Mouse (Mus musculus) neural tube, embryonic 11.5 days (tissue): ENCODE data around the gene Kcnh2. TPM values are rescaled to one million over a fixed set of nuclear protein-coding genes. Genes with fewer than 3 reads are reported as not detected.

Experiments
- ATAC-seq: fragments of 200-750 bp; cut with Nextera tagmentation; 2 replicates; pipeline ENCODE4 v1.8.0; 2017; ENCODE audit warnings: moderate number of reproducible peaks, mild to moderate bottlenecking, moderate TSS enrichment, moderate library complexity; ENCODE audit not compliant: insufficient read depth, low FRiP score, low TSS enrichment
- DNase-seq: peaks from one replicate; pipeline ENCODE4 v3.0.0-alpha.2; 2015; ENCODE audit warnings: low spot score
- H3K27ac ChIP-seq: fragments of 300-500 bp; sonication (generic); 2 replicates; pipeline ENCODE4 v1.5.1; 2014; ENCODE audit warnings: low read depth, mild to moderate bottlenecking, low read length
- H3K27me3 ChIP-seq: fragments of 300-500 bp; sonication (generic); 2 replicates; pipeline ENCODE4 v1.6.1; 2014; ENCODE audit warnings: mild to moderate bottlenecking, low read length, mixed read lengths; ENCODE audit not compliant: control insufficient read depth, insufficient read depth
- H3K36me3 ChIP-seq: fragments of 300-500 bp; sonication (generic); 2 replicates; pipeline ENCODE4 v1.6.1; 2014; ENCODE audit warnings: mild to moderate bottlenecking, low read length, moderate library complexity, mixed read lengths; ENCODE audit not compliant: control insufficient read depth, insufficient read depth
- H3K4me1 ChIP-seq: fragments of 300-500 bp; sonication (generic); 2 replicates; pipeline ENCODE4 v1.6.1; 2014; ENCODE audit warnings: low read length, mixed read lengths; ENCODE audit not compliant: control insufficient read depth, insufficient read depth
- H3K4me2 ChIP-seq: fragments of 300-500 bp; sonication (generic); 2 replicates; pipeline ENCODE4 v1.6.1; 2014; ENCODE audit warnings: low read depth, mild to moderate bottlenecking, moderate library complexity
- H3K4me3 ChIP-seq: fragments of 300-500 bp; sonication (generic); 2 replicates; pipeline ENCODE4 v1.5.1; 2014; ENCODE audit warnings: low read depth, low read length
- H3K9ac ChIP-seq: fragments of 300-500 bp; sonication (generic); 2 replicates; pipeline ENCODE4 v1.6.1; 2014; ENCODE audit warnings: mild to moderate bottlenecking, low read length
- H3K9me3 ChIP-seq: fragments of 300-500 bp; sonication (generic); 2 replicates; pipeline ENCODE4 v1.6.1; 2016; ENCODE audit warnings: low read length; ENCODE audit not compliant: control insufficient read depth
- WGBS: fragments of 180-500 bp; shearing (Covaris S2); extraction: QIAGEN DNeasy Blood & Tissue Kit; methylation state at CpG from one replicate; pipeline ENCODE4 v1.1.7; 2014; 5-methylcytosine and 5-hydroxymethylcytosine counted together
- polyA plus RNA-seq: library from polyadenylated mRNA; unstranded; fragments of >200 nt; fragmentation: Nextera tagmentation; extraction: Ambion mirVana; gene quantifications from 2 replicates; pipeline ENCODE4 v1.2.1, GENCODE M21; 2014

The Kcnh2 gene
- polyA plus RNA-seq, 1 experiment from 2014 or later = 16.5 TPM

- no peaks in the 10 kb centered on the region for H3K9me3 ChIP-seq
- no peak overlapping the region for H3K4me3 ChIP-seq
- H3K4me1 ChIP-seq = no peaks in the 10 kb centered on the region
- H3K27ac ChIP-seq = no peak overlapping the region
- H3K36me3 ChIP-seq = no peaks in the 10 kb centered on the region
- H3K9ac ChIP-seq = no peak overlapping the region
- H3K27me3 ChIP-seq = no peaks in the 10 kb centered on the region
- DNase-seq = no peak
- H3K4me2 ChIP-seq = no peak overlapping the region
- WGBS = 49% methylated on average over 2 of the region's 2 CpGs
- ATAC-seq = no peak
Measured at GRCm38 (mm10) chr5:24280523-24280922, 70.9 kb downstream of the Kcnh2 start.

DNA sequence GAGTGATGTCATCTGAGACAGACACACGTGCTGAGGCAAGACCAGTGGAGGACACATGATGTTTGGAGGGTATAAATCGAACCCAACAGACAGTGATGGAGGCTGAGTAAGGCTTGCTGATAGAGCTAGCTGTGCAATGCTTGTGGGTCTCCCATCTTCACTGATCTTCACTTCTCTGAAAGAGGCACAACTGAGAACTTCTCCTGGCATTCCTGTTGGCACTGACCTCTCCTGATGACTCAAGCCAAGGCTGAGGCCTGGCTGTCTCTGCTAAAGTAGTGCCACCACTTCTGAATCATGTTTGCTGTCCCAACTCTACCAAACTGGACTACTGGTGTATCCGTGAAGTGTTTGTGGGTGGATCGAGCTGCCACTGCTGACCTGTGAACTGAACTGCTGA is 71.9 kb downstream of the Kcnh2 start:
- Histone ChIP-seq H3K4me1 (no peaks in the 10 kb centered on the region), H3K27ac (no peak overlapping the region)

DNA sequence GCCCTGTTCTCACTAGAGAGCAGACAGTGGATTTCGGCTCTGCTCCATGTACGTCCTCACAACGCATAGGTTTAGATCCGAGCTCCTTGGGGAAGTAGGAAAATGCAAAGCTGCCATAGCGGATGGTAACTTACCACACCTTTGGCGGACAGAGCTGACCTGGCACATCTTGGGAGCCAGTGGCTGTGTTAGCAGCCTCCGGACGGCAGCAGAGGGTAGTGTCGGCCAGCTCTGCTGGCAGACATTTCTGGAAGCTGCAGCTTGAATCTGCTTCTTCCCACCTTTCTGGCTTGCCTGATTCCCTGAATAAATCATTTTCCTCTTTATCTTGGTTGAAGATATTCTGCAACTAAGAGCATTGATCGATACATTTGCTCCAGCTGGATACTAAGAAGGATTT is 73.2 kb downstream of the Kcnh2 start:
- no peak for ATAC-seq
- 91% methylated on average over 10 of the region's 10 CpGs for WGBS
- Histone ChIP-seq H3K9ac (no peak overlapping the region), H3K36me3 (no peaks in the 10 kb centered on the region), H3K4me3 (no peak overlapping the region), H3K9me3 (no peaks in the 10 kb centered on the region), H3K4me1 (no peaks in the 10 kb centered on the region), H3K4me2 (no peak overlapping the region), H3K27ac (no peak overlapping the region), H3K27me3 (no peaks in the 10 kb centered on the region)
- DNase-seq = no peak

More for the DNA sequence above, 71.9 kb downstream of the Kcnh2 start:
- Histone ChIP-seq H3K9ac (no peak overlapping the region), H3K4me2 (no peak overlapping the region), H3K27me3 (no peaks in the 10 kb centered on the region), H3K9me3 (no peaks in the 10 kb centered on the region), H3K36me3 (no peaks in the 10 kb centered on the region), H3K4me3 (no peak overlapping the region)
- 78% methylated on average over 4 of the region's 4 CpGs for WGBS
- DNase-seq (no peak), ATAC-seq (no peak)

GRCm38 (mm10) chr5:24273683-24274621 is 77.5 kb downstream of the Kcnh2 start:
- no peak overlapping the region for H3K9ac ChIP-seq
- DNase-seq = no peak

GRCm38 (mm10) chr5:24270941-24271340 is 80.5 kb downstream of the Kcnh2 start:
- Histone ChIP-seq H3K27ac (no peak overlapping the region), H3K36me3 (no peaks in the 10 kb centered on the region), H3K9me3 (no peaks in the 10 kb centered on the region), H3K27me3 (no peaks in the 10 kb centered on the region), H3K4me2 (no peak overlapping the region), H3K4me1 (no peaks in the 10 kb centered on the region), H3K9ac (no peak overlapping the region), H3K4me3 (no peak overlapping the region)
- ATAC-seq = no peak
- WGBS = 86% methylated on average over 4 of the region's 4 CpGs
- no peak for DNase-seq

More at GRCm38 (mm10) chr5:24273683-24274621, 77.5 kb downstream of the Kcnh2 start:
- H3K4me2 ChIP-seq = no peak overlapping the region
- no peaks in the 10 kb centered on the region for H3K36me3 ChIP-seq
- no peak overlapping the region for H3K4me3 ChIP-seq
- no peaks in the 10 kb centered on the region for H3K9me3 ChIP-seq
- no peaks in the 10 kb centered on the region for H3K27me3 ChIP-seq
- H3K4me1 ChIP-seq = no peaks in the 10 kb centered on the region
- no peak for ATAC-seq
- H3K27ac ChIP-seq = no peak overlapping the region
- WGBS = 76% methylated on average over 9 of the region's 9 CpGs

Other genes with a start within 250 kb of the Kcnh2 start
- 19.4 and 20.3 TPM in 2 replicates for gene Nupl2, start 186.6 kb downstream of the Kcnh2 start, polyA plus RNA-seq
- gene Nos3, start 13.2 kb upstream of the Kcnh2 start, polyA plus RNA-seq = 6.1 and 6.7 TPM in 2 replicates
- gene Atg9b, start 40.5 kb upstream of the Kcnh2 start, polyA plus RNA-seq = 0.54 and 0.89 TPM in 2 replicates
- gene Abcb8, start 42.1 kb upstream of the Kcnh2 start, polyA plus RNA-seq = 45.8 and 47.0 TPM in 2 replicates
- 0.12 and 0.54 TPM in 2 replicates for gene Asic3, start 61.8 kb upstream of the Kcnh2 start, polyA plus RNA-seq
- 59.1 and 64.9 TPM in 2 replicates for gene Cdk5, start 71.9 kb upstream of the Kcnh2 start, polyA plus RNA-seq
- 18.0 and 18.1 TPM in 2 replicates for gene Slc4a2, start 72.2 kb upstream of the Kcnh2 start, polyA plus RNA-seq
- gene Fastk, start 93.7 kb upstream of the Kcnh2 start, polyA plus RNA-seq = 89.7 and 93.7 TPM in 2 replicates
- 31.5 and 33.1 TPM in 2 replicates for gene Tmub1, start 96.2 kb upstream of the Kcnh2 start, polyA plus RNA-seq
- gene Agap3, start 100.6 kb upstream of the Kcnh2 start, polyA plus RNA-seq = 61.0 and 72.0 TPM in 2 replicates
- 0.92 and 1.3 TPM in 2 replicates for gene Gbx1, start 175.6 kb upstream of the Kcnh2 start, polyA plus RNA-seq
- 0.38 TPM in 1 of 2 replicates, not detected in the other for gene Asb10, start 189.4 kb upstream of the Kcnh2 start, polyA plus RNA-seq
- not detected in 2 replicates for gene 4931409K22Rik, start 205.2 kb upstream of the Kcnh2 start, polyA plus RNA-seq
- 136 and 147 TPM in 2 replicates for gene Abcf2, start 225.9 kb upstream of the Kcnh2 start, polyA plus RNA-seq
- gene Chpf2, start 235.1 kb upstream of the Kcnh2 start, polyA plus RNA-seq = 10.3 and 13.0 TPM in 2 replicates